Mouse (Mus musculus) kidney, postnatal 36 days (tissue): ENCODE measurements around the gene Plekhn1.

Source experiments
- DNase-seq, 2 experiments: peaks; one replicate each; pipeline ENCODE4 v3.0.0; 2021 to 2022; ENCODE audit warnings: mixed read lengths in 2 of 2

Gene Plekhn1

GRCm38 (mm10) chr4:156184291-156184954 lies 50.2 kb downstream of the Plekhn1 start:
- peak in 1 of 2 experiments; percentile 39 for DNase-seq

- no peak for DNase-seq
Measured at GRCm38 (mm10) chr4:156183747-156184146, 50.9 kb downstream of the Plekhn1 start.

- no peak for DNase-seq
Measured at GRCm38 (mm10) chr4:156177630-156178029, 57.0 kb downstream of the Plekhn1 start.

GRCm38 (mm10) chr4:156171828-156172227 lies 62.8 kb downstream of the Plekhn1 start:
- no peak for DNase-seq
